Mouse (Mus musculus): ENCODE data around the gene Dlgap5.
"Not testable (repeated sequence)": the region's sequence is repeated elsewhere in the genome, so short reads cannot be mapped to it uniquely, and the experiment has no call there.

Gene Dlgap5

DNA sequence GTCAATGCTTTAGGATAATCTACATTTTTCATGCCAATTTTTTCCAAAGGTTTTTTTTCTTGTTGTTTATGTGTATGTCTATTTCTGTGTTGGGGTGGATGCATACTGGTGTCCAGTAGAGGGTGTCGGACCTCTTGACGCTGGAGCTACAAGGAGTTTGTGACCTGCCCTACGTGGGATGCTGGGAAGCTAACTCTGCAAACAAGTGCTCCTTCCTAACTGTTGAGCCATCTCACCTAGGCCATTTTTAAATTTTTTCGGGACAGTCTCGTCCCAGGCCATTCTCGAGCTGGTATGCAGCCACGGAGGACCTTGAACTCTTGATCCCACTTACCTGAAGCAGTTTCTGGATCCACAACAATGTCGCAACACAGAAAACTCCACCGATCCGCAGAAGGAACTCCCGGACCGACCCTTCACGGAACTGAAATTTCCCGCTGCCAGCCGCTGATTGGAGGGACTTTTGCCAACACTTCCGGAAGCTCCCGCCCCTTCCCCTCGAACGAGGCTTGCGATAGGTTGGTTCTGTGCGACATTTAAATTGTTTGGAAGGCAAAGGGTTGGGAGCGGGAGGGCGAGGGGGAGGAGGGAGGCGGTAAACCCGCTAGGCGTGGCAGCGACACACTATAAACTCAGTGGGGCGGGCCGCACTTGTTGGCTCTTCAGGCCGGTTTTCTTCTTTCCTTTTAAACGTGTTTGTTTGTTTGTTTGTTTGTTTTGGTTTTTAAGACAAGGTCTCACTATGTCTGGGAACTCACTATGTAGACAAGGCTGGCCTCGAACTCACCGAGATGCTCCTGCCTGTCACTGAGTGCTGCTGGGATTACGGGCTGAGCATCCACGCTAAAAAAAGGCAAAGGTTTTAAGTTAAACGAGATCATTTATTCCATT lies at the start of gene Dlgap5:
Gene Dlgap5, minus strand, starts transcription at position 633 of the 891 bp plus-strand sequence.
- DNase-seq (ENCODE audit: low spot score): peak; percentile 98

DNA sequence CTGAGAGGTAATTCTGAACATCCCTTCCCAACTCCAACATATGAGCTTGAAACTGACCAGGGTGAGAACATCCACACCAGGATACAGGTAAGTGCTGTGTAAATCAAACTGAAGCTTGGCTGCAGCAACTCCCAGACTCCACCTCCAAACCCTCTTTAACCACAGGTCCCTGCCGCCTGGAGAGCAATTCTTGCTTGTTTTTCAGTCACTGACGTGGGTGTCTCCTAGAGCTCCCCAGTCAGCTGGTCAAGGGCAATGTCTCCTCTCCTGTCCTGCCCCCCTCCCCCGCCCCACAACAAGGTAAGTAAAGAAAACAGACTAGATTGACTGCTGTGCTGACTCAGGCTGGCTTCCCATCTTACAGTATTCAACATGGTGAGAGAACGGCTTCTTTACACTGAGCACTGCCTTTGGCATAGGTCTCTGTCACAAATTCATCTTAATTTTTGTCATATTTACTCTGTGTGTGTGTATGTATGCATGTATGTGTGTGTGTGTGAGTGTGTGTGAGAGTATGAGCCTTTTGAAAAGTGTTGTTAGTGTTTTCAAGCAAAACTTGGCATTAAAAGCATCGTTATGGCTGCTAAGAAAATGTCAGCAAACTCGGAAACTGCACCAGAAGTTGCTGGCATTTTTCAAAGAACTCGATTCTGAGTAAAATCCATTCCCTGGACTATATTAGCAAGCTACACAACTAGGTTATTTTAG lies 47.4 kb upstream of the Dlgap5 start:
- DNase-seq (ENCODE audit: low spot score): no peak

DNA sequence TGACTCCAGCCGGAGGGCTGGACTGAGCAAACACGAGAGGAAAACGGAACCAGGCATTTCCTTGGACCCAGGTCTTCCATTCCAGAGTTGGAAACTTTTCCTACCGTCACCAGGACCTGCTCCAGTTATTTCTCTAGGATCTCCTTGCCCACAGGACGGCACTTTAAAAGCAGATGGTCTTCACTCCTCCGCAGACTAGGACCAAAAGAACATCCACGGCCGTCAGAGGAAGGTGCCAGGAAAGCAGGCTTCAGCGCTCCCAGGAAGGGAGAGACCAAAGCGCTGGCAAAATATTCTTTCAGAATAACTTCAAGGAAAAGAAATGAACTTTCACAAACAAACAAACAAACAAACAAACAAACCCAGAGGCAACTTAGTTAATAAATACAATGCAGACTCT lies 46.2 kb upstream of the Dlgap5 start:
- no peak for DNase-seq (ENCODE audit: low spot score)

DNA sequence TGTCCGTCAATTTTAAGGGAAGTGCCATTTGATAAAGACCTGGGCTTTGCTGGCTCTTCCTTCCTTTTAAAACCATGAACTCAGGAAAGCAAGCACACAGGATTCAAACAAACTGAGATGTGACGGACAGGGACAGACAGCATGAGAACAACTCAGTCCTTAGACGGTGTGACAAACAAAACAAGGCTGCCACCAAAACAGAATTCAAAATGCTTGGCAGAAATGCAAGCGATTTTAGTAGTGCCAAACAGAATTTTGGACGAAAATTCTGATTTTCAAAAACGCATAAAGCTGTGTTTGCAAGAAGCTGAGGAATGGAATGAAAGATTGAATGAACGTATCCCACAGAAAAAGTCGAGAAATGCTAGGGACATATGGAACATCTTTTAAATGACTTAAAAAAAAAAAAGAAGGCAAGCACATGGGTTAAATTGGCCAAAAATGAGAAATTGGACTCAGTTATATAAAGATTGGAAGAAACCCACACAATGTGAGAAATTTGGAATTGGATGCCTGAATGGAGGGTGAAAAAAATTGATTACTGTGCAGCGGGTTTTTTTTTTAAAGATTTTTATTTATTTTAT lies 44.8 kb upstream of the Dlgap5 start:
- DNase-seq (ENCODE audit: low spot score): no peak

DNA sequence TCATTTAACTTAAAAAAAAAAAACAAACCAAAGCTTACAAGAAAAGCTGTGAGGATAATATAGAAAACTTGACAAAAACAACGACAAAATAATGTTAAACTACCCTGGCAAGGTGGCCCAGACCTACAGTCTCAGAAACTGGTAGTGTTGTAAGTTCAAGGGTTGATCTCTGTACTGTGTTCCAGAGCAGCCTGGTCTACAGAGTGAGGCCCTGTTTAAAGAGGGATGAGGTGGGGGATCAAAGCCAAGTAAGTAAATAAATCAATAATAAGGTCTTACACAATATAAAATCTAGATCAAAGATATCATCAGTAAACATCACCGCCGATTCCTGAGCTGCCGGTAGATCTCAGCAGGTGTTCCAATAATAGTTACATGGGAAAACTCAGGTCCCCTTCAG lies 44.2 kb upstream of the Dlgap5 start:
- no peak for DNase-seq (ENCODE audit: low spot score)

DNA sequence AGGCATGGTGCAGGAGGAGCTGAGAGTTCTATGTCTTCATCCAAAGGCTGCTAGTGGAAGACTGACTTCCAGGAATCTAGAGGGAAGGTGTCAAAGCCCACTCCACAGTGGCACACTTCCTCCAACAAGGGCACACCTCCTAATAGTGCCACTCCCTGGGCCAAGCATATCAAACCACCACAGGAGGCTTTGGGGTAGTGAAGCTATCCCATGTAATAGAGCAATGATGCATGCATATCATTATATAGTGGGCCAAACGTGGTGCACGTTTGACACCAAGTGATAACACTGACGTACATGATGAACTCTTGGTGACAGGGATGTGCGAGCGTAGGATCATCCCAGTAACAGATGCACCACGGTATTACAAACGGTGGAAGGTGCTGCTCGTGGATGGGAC lies 43.8 kb upstream of the Dlgap5 start:
- DNase-seq (ENCODE audit: low spot score): no peak

DNA sequence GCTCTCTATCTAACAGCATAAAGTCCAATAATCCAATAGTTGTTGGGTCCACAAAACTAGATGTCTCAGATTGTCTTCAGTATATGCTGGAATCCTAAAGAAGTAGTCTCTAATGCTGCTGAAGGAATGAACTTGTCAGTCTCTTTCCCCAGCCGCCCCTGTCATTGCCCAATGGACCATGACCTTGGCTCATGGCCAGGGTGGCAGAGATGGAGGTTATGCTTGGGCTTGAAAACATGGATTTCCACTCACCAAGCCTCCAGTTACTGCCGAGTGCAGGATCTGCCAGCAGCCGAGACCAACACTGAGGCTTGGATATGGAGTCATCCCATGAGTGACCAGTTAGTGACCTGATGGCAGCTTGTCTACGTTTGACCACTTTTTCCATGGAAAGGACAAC lies 41.3 kb upstream of the Dlgap5 start:
- no peak for DNase-seq (ENCODE audit: low spot score)

DNA sequence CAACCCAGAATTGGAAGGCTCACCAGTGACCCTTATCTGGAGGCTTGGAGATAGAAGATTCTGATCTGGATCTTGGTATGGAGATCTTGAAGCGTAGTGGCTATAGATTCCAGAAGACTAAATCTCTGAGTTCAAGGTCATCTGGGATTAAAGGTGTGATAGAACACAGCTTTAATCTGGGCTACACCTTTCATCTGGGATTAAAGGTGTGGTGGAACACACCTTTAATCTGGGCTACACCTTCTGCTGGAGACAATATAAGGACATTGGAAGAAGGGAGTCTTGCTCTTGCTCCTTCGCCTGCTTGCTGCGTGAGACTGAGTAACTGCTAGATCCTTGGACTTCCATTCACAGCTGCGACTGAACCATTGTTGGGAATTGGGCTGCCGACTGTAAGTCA lies 31.9 kb upstream of the Dlgap5 start, which contains the start of gene Fbxo34:
Gene Fbxo34, plus strand, starts transcription at position 301 of the 400 bp plus-strand sequence.
- DNase-seq (ENCODE audit: low spot score): not testable (repeated sequence)

DNA sequence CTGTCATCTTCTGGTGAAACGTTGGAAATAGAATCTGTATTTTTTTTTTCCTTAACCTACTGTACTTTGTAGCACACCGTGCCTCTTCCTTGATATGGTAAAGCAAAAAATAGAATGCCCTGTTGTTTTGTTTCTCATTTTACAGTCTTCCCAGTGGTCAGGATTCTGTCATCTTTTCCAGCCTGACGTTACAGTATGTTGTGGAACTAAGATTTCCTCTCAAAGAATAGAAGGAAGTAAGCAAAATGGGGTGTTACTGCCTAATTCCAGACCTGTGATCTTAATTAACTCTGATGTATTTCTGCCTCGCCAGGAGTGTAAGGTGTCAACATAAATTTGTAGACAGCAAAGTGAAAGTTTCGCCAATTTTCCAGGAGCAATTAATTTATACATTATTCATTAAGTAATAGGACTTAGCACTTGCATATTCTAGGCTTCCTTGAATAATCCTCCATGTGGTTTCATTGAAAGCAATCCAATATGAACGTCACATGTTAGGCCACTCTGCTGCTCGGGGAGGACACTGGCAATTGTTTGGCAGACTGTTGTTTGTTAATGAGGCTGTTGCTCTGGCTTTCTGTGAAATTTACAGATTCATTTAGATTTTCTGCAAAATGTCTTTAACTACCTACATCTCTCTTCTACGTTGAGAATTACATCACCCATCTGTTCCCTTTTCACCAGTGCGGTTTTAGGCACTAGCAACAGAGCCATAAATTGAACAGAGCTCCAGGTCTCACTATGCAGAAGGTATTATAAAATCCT lies 27.3 kb upstream of the Dlgap5 start:
- DNase-seq (ENCODE audit: low spot score): no peak

DNA sequence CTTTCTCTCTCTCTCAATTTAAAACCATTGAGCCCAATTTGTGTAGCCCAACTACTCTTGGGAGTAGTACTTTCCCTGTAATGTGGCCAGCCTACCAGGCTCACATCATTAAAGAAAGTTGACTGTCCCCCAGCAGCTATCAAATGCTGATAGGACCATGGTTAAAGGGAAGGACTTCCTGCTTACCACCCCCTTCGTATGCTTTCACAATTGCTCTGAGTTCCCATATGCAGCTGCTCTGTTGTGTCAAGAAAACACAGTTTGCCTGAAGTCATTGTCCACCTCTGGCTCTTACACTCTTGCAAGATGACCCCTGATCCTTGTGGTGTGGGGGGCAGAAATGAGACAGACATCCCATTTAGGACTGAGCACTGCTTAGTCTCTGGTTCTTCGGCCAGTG lies 26.7 kb upstream of the Dlgap5 start:
- no peak for DNase-seq (ENCODE audit: low spot score)

DNA sequence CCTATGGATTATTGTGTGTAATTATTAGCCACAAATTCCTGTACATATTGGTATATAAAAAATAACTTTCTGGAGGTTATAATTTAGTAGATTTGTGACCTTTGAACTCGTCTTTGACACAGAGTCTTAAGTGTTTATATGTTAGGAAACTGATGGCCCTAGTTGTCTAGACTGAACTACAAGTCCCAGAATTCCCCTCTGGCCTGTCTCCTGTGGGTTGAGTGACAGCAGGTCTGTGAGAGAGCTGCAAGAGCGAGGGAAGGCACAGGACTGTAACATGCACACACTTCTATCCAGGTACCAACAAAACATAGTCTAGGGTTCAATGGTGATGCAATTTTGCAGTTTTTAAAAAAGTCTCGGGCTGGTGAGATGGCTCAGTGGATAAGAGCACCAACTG lies 20.7 kb upstream of the Dlgap5 start:
- no peak for DNase-seq (ENCODE audit: low spot score)

DNA sequence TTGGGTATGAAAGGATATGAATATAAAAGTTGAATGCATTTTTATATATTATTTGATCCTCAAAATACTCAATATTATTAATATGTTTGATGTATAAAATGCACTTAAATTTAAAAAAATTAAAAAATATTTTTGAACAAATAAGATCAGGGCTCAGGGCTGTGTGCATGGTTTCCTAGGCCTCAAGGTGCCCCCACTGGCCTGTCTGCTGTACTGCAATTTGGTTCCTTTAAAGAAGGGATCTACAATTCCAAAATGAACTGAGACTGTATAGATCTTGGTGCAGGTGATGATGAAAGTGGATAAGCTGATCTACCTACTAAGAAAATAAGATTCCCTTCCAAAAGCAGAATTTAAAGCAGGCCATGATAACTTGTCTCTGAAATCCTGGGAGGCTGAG lies 14.8 kb upstream of the Dlgap5 start:
- DNase-seq (ENCODE audit: low spot score): no peak

DNA sequence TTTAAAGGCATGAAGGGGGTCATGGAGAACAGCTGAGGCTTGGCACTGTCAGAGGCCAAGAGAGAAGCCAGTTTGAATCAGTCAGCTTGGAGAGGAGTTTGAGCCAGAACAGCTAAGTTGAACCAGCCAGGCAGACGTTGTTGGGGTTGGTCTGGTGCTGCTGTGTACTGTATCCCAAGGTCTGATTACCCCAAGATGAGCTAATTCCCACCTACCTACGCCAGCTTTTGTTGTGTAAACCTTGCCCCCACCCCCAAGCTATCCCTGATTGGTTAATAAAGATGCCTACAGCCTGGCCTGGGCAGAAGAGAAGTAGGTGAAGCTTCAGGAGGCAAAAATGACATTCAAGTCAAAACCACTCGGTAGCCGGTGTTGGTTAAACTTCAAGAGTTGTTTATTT lies 4.3 kb upstream of the Dlgap5 start:
- DNase-seq (ENCODE audit: low spot score): no peak

DNA sequence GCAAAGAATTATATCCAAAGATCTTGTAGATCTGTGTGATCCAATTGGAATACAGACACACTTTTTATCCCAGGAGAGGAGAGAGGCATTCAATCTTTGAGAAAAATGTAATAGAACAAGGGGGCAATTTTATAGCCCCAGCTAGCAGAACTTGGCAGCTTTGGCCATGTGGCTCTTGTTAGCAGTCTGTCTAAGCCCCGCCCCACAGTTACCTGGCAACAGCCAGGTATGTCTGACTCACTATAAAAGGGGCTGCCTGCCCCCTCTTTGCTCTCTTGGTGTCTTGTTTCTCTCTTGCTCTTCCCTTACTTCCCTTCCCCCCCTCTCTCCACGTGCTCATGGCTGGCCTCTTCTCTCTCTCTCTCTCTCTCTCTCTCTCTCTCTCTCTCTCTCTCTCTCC lies 3.4 kb upstream of the Dlgap5 start:
- DNase-seq (ENCODE audit: low spot score): peak; percentile 14

DNA sequence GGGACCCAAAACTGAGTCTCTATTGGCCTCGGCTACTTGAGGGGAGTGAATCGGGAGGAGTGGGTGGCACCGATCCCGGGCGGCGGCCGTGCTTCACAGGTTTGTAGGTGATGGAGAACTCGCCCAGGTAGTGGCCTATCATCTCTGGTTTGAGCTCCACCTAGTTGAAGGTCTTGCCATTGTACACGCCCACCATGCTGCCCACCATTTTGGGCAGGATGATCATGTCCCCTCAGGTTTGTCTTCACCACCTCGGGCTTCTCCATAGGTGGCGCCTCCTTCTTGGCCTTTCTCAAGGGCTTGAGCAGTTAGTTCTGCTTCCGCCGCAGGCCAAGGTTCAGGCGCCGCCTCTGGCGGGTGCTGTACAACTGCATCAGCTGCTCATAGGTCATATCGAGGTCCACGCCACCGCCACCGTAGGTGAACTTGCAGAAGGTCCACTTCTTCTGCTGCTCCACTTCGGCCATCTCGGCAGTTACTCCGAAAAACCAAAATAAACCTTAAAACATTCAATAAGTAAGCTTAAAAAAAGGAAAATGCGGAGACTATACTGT lies 1.6 kb upstream of the Dlgap5 start:
- no peak for DNase-seq (ENCODE audit: low spot score)

DNA sequence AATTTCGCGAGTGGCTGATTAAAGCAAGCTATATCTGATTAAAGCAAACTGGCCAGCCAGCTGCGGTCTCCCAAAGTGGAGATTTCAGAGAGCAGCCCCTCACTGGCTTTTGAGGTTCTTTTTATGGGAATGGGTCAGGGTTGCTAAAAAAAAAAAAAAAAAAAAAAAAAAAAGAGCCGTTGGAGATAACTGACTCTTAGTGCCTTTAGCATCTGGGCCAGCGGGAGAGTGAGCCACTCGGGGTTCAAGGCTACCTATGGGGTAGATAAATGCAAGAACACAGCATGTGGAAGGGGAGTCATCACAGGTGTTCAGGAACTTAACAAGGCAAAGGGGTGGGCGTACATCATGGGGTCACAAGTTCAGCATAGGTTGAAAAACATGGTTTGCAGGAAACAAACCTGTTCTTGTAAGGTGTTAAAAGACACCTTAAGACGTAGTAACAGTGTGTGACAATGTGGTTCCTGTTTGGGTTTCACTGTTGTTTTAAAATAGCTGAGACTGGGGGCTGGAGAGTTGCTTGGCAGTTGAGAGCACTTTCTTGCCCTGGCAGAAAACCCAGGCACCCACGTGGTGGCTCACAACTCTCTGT lies 923 bp upstream of the Dlgap5 start:
- DNase-seq (ENCODE audit: low spot score): no peak

DNA sequence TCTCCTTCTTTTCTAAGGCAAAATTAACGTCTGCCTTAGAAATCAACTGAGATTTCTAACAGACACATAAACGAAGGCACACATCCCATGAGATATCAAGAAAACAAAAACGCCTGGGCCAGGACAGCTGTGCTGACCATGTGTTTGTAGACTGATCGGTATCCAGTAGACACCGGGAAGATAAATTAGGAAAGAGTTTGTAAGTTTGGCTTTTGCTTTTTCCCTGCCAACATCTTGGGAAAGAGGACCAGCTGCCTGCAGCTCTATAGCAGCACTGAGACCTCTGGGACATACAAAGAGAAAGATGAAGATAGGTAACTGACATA lies 422 bp upstream of the Dlgap5 start:
- no peak for DNase-seq (ENCODE audit: low spot score)

DNA sequence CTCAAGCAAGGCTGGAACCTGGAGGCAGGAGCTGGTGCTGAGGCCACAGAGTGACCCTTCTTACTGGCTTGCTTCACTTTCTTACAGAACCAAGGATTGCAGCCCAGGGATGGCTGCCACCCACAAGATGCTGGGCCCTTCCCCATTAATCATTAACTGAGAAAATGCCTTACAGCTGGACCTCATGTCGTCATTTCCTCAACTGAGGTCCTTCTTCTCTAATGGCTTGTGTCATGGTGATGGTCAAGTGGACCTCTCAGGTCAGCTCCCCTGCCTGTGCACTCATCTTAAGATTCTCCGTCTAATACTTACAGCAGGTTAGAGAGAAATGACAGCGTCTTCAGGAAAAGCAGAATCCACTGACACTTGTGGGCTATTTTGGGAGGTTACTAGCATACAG lies 861 bp downstream of the Dlgap5 start:
- DNase-seq (ENCODE audit: low spot score): no peak

DNA sequence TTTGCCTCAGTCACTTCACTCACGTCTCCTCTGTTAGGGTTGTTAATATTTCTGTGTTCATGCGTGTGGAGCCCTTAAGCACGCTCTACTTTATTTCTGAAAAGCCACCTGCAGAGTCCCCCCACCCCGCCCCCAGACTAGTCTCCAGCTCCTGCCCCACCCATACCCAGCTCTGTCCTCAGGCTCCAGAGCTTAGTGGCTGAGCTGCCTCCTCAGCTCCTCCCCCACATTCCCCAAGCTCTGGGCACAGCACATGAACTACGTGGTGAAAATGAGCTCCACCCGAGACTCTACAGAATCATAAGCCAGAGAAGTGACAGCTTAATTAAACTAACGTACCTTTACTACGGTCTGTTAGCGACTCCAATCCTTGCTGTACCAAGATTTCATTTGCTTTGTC lies 12.2 kb downstream of the Dlgap5 start:
- no peak for DNase-seq (ENCODE audit: low spot score)

DNA sequence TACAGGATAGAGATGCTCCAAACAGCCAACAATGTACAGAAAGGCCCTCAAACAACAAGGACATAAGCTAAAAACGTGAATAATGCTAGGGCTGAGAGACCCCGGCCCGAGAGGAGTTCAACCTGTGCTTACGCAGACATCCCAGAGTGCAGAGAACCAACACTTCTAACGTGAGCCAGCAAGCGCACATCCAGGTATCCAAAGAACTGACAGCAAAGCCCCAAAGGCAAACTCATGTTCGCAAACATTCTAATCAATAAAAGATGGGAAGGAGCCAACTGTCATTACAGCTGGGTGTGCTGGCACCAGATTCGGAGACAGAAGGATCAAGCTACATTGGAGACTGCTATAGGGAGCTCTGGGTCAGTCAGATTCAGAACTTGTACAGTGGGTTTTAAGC lies 15.5 kb downstream of the Dlgap5 start:
- DNase-seq (ENCODE audit: low spot score): no peak

DNA sequence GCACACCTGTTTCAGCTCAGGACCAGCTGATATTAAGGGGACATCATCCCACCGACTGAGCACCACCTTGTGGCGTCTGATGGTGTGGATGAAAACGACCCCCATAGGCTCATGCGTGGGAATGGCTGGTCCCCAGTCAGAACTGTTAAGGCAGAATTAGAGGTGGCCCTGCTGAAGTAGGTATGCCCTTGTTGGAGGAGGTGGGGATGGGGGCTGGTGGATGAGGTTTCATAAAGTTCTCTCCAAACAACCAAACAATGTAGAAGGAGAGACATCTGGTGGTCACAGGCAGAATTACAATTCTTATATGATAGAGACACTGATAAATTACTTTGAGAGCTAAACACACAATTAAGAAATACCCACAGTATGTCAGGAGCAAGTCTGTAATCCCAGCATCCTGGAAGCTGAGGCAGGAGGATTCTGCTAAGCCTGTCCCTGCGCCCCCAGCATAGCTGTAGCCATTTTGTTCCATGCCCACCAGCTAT lies 22.0 kb downstream of the Dlgap5 start:
- peak; percentile 68 for DNase-seq (ENCODE audit: low spot score)
